Mouse (Mus musculus) gastrocnemius, adult 2 months (tissue): ENCODE data around the gene Zfp511. TPM values are rescaled to one million over a fixed set of nuclear protein-coding genes. Genes with fewer than 3 reads are reported as not detected.

Source experiments
- DNase-seq: peaks from one replicate; pipeline ENCODE4 v3.0.0; 2022
- H3K27ac ChIP-seq: fragments of 200-600 bp; 2 replicates; pipeline ENCODE4 v1.8.1; 2022; ENCODE audit warnings: mild to moderate bottlenecking
- H3K4me3 ChIP-seq: fragments of 200-600 bp; 2 replicates; pipeline ENCODE4 v1.8.1; 2022; ENCODE audit warnings: mild to moderate bottlenecking, moderate library complexity
- CTCF ChIP-seq: fragments of 200-600 bp; IDR thresholded peaks from 2 replicates; pipeline ENCODE4 v1.8.1; 2022; ENCODE audit warnings: antibody characterized with exemption, mild to moderate bottlenecking, moderate library complexity
- intact Hi-C: fragments of 180-260 bp; cut with DNase I; formaldehyde crosslinking; loops from one replicate; pipeline ENCODE4 v1.15.1; 2025
- total RNA-seq, 2 experiments: library from RNA; stranded (reverse); gene quantifications; 2 replicates each; pipeline ENCODE4 v1.2.3; 2021

The Zfp511 gene
- total RNA-seq, 2 experiments from 2014 or later = 8.4 to 8.6 TPM

GRCm38 (mm10) chr7:140057413-140058407, 21.5 kb downstream of the Zfp511 start:
- H3K4me3 ChIP-seq = peak overlapping the region; percentile 65
- DNase-seq = no peak
- no peak overlapping the region for H3K27ac ChIP-seq
- intact Hi-C loops = no loop called here
- no peak for TF ChIP-seq CTCF

DNA sequence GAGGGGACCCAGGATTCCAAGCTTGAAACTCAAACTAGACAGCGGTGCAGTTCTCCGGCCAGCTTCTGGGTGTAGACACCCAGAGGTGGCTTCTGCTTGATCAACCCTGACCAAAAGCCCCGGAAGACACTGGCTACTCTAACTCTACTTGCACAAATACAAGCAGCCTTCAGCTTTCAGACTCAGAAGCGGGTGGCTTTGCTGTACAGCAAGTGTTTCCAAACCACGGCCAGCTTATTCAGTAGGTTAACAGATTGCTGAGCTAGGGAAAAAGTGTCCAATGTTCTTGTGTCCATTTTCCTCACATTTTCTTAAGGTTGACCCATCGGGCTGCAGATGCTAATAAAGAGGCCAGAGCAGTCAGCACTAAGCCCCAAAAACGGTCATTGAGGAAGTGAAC, 22.3 kb downstream of the Zfp511 start:
- Histone ChIP-seq H3K27ac (no peak overlapping the region), H3K4me3 (peak overlapping the region; percentile 65)
- TF ChIP-seq CTCF = no peak
- intact Hi-C loops = no loop called here
- no peak for DNase-seq

- Histone ChIP-seq H3K4me3 (no peak overlapping the region), H3K27ac (no peak overlapping the region)
- intact Hi-C loops = no loop called here
- DNase-seq = no peak
- TF ChIP-seq CTCF = no peak
Observed at GRCm38 (mm10) chr7:140059601-140060000, 23.4 kb downstream of the Zfp511 start.

GRCm38 (mm10) chr7:140060936-140061831, 25.0 kb downstream of the Zfp511 start:
- intact Hi-C loops = loop anchor here (1.0 to 10.0 kb wide), 2 partner anchors 90 to 156 kb away; no protein-coding TSS in a partner anchor

DNA sequence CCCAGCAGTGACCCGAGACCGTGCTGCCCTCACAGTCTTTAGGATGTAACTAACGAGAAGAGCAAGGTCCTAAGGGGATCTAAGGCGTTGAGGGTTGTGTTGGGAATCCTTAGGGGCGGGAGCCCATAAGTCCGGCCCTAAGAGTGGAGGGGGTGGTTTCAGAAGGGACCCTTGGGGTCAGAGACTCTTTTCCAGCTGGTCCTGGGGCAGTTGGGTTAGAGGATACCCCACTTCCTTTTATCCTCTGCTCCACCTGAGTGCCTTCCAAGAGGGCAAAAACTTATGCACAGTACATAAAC, 25.6 kb downstream of the Zfp511 start:
- no peak for TF ChIP-seq CTCF
- H3K4me3 ChIP-seq = no peak overlapping the region
- intact Hi-C loops = loop anchor here (10.0 kb wide), 1 partner anchor 157 kb away; no protein-coding TSS in a partner anchor
- no peak overlapping the region for H3K27ac ChIP-seq
- DNase-seq = no peak

More at GRCm38 (mm10) chr7:140060936-140061831, 25.0 kb downstream of the Zfp511 start:
- peak; percentile 36 for DNase-seq
- no peak for TF ChIP-seq CTCF
- Histone ChIP-seq H3K27ac (no peak overlapping the region), H3K4me3 (peak overlapping the region; percentile 58)

GRCm38 (mm10) chr7:140062307-140062706, 26.1 kb downstream of the Zfp511 start:
- intact Hi-C loops = loop anchor here (10.0 kb wide), 1 partner anchor 158 kb away; no protein-coding TSS in a partner anchor
- Histone ChIP-seq H3K27ac (no peak overlapping the region), H3K4me3 (no peak overlapping the region)
- DNase-seq = peak; percentile 37
- TF ChIP-seq CTCF = peak; percentile 35; the same call in 1 of the 2 replicates

DNA sequence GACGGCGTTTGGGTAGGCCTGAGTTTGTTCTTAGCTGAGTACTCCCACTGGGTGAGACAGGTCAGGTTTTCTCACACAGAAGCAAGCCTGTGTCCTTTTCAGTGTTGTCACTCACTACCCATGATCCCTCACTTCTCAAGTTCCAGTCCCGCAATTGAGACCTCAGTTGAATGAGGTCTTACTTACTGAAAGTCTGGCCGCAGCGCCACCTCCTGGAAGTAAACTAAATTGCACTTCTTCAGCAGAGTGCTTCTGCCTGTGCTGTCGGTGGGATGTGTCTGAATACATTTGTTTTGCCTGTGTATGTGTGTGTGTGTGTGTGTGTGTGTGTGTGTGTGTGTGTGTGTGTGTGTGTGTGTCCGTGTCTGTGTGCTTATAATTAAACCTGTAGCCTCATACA, 26.9 kb downstream of the Zfp511 start:
- Histone ChIP-seq H3K27ac (no peak overlapping the region), H3K4me3 (no peak overlapping the region)
- peak; percentile 68 for DNase-seq
- intact Hi-C loops = loop anchor here (10.0 kb wide), 1 partner anchor 158 kb away; no protein-coding TSS in a partner anchor
- TF ChIP-seq CTCF = peak; percentile 71

DNA sequence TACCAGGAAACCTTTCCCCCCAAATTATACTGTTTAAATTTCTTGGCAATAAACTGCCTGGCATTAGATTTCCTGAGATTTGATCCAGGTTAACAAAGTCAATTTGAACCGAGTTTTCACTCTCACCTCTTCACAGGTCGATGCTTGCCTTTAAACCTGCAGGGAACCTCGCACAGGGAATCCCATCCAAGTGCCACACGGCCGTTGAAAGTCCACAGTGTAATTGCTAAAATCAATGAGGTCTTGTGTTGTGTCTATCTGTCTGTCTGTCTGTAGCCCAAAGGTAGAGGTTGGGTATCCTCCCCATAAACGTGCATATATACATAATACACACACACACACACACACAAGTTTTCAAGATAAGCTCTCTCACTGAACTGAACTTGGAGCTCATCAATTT, 31.2 kb downstream of the Zfp511 start:
- intact Hi-C loops = loop anchor here (10.0 kb wide), 1 partner anchor 163 kb away; no protein-coding TSS in a partner anchor
- Histone ChIP-seq H3K27ac (no peak overlapping the region), H3K4me3 (no peak overlapping the region)
- DNase-seq = no peak
- no peak for TF ChIP-seq CTCF

DNA sequence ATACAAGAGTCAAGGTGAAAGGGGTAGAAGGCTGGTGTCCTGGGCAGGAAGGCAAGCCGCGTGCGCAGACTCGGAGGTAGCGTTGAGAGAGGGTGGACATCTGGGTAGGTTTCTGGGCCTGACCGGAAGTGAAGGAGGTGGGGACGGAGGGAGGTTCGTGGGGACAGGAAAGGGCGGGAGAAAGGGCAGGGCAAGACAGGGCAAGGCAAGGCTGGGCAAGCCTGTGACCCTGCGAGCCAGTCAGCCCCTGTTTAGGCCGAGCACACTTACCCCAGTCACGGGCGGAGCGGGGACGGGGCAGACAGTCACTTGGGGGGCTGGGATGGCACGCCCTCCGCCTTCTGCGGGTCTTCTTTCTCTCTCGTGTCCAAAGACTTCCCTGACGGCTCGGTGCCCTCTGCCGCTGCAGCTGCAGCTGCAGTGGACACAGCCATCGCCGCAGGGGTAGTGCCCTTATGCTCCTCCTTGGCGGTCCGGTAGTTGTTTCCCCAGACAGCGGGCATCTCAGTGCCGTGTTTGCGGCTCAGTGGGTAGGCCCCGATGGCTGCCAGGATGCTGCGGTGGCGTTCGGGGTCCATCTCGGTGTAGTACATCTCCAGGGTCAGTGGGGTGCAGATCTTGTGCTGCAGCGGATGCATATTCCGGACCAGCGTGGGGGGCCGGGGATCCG, 34.0 kb downstream of the Zfp511 start:
- no peak for TF ChIP-seq CTCF
- intact Hi-C loops = loop anchor here (10.0 kb wide), 1 partner anchor 765 kb away; the partner anchor contains the start of gene Urah
- Histone ChIP-seq H3K4me3 (peak overlapping the region; percentile 60), H3K27ac (no peak overlapping the region)
- DNase-seq = peak; percentile 26

DNA sequence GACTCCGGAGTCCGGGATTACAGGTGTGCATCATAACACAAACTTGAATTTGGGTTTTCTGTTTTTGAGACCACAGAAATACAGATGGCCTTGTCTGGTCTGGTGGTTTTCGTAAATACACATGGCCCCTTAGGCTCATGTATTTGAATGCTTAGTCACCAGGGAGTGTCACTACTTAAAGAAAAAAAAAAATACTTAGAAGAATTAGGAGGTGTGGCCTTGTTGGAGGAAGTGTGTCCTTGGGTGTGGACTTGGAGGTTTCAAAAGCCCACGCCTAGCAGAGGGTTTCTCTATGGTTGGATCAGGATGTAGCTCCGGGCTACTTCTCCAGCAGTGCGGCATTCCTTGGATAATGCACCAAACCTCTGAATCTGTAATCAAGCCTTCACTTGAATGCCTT, 41.5 kb downstream of the Zfp511 start:
- no peak for TF ChIP-seq CTCF
- Histone ChIP-seq H3K27ac (no peak overlapping the region), H3K4me3 (no peak overlapping the region)
- intact Hi-C loops = loop anchor here (1.0 to 10.0 kb wide), 2 partner anchors 64 to 757 kb away; partner anchors contain the start of gene Urah
- DNase-seq = no peak

DNA sequence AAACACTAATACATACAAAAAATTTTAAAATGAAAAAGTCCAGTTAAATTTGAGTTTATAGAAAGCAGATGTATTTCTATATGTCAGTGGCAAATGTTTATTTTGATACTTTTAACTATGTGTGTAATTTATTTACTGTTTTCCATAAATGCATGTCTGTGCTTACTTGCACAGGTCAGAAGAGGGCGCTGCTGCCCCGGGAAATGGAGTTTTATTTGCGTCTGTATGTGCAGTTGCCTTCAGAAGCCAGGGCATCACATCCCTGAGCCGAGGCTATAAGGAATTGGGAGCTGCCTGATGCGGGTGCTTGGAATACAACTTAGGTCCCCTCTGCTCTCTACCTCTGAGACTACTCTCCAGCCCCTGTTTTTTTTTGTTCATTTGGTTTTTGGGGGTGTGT, 42.5 kb downstream of the Zfp511 start:
- TF ChIP-seq CTCF = peak; percentile 93; the same call in 1 of the 2 replicates
- peak; percentile 77 for DNase-seq

More for the DNA sequence above, 42.5 kb downstream of the Zfp511 start:
- Histone ChIP-seq H3K27ac (no peak overlapping the region), H3K4me3 (no peak overlapping the region)
- intact Hi-C loops = loop anchor here (1.0 to 10.0 kb wide), 2 partner anchors 63 to 756 kb away; partner anchors contain the start of gene Urah
